Mouse (Mus musculus) forebrain, embryonic 16.5 days (tissue): ENCODE data around the gene Pla2g2c. TPM values are rescaled to one million over a fixed set of nuclear protein-coding genes. Genes with fewer than 3 reads are reported as not detected.

ENCODE experiments used
- polyA plus RNA-seq: library from polyadenylated mRNA; unstranded; fragments of >200 nt; fragmentation: Nextera tagmentation; extraction: Ambion mirVana; gene quantifications from 2 replicates; pipeline ENCODE4 v1.2.1, GENCODE M21; 2015

The Pla2g2c gene
- polyA plus RNA-seq, 1 experiment from 2014 or later: not detected

Other genes starting within 250 kb of the Pla2g2c start
- gene Vwa5b1, start 88.9 kb upstream of the Pla2g2c start, polyA plus RNA-seq: 0.72 and 0.79 TPM in 2 replicates
- 1.3 and 1.9 TPM in 2 replicates for gene Ubxn10, start 12.4 kb downstream of the Pla2g2c start, polyA plus RNA-seq
- not detected in 2 replicates for gene Pla2g2f, start 32.8 kb downstream of the Pla2g2c start, polyA plus RNA-seq
- gene Pla2g2d, start 50.9 kb downstream of the Pla2g2c start, polyA plus RNA-seq: 0.16 TPM in 1 of 2 replicates, not detected in the other
- gene Pla2g5, start 138.7 kb downstream of the Pla2g2c start, polyA plus RNA-seq: 0.54 and 1.2 TPM in 2 replicates
- not detected in 2 replicates for gene Gm13030, start 149.2 kb downstream of the Pla2g2c start, polyA plus RNA-seq
- gene Pla2g2e, start 153.2 kb downstream of the Pla2g2c start, polyA plus RNA-seq: not detected in 2 replicates
- 2.4 and 3.2 TPM in 2 replicates for gene Otud3, start 189.2 kb downstream of the Pla2g2c start, polyA plus RNA-seq
- not detected in 2 replicates for gene Rnf186, start 242.3 kb downstream of the Pla2g2c start, polyA plus RNA-seq
- 1.1 and 1.2 TPM in 2 replicates for gene Tmco4, start 248.1 kb downstream of the Pla2g2c start, polyA plus RNA-seq